Mouse (Mus musculus) cerebellum, adult (tissue): ENCODE measurements around the gene Tnik.

Experiments
- ATAC-seq: cut with Nextera tagmentation; 2 replicates; pipeline ENCODE4 v1.9.2; 2017; ENCODE audit warnings: mild to moderate bottlenecking, moderate library complexity, mixed read lengths; ENCODE audit not compliant: insufficient number of reproducible peaks, low FRiP score, low TSS enrichment

Tnik gene

DNA sequence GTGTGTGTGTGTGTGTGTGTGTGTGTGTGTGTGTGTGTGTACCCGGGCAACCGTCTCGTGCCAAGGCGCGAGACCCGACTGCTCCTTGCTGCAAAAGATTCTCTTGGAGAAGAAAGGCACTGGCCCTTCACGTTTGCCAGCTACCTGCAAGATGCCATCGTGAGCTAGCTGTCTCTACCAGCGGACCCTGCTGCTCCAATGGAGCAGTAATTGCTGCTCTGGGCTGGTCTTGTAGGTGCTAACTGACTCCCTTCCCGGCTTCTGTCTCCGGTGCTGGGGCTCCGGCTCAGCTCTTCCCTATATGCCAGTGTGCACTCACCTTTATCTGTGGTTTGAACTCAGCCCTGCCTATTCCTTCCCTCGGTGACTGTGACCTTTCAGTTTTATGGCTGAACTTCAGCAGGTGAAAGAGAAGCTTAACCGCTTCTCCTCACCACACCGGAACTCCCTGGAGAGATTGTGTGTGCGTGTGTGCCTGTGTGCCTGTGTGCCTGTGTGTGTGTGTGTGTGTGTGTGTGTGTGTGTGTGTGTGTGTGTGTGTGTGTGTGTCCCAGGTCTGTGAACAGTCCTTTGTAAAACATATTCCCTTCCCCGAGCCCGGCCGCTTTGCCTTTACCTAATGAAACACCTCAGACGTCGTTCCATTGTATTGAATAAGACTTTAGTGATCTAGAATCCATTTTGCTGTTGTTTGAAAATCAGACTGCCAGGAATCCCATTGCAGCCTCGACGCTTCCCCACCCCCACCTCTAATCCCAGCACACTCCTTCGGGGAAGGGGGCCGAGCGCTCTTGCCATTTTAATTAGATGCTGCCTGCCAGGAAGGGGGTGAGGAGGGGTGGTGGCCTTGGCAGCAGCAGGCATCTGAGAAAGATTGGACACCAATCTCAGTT is 1.2 kb downstream of the Tnik start:
- peak; percentile 26; the same call in 1 of the 2 replicates for ATAC-seq

DNA sequence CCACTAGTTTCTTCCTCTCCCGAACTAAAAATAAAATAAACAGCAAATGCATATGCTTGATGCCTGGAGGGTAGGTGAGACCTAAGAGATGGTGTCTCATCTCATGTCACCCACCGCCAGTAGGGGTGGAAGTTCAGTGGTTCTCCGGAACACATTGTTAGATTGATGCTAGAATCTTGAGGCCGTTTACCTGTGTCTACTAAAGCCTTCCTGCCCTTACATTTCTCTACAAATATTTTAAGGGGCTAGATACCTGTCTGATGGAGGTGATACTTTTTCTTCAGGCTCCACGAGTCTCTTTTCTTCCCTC is 1.8 kb downstream of the Tnik start:
- ATAC-seq: no peak

DNA sequence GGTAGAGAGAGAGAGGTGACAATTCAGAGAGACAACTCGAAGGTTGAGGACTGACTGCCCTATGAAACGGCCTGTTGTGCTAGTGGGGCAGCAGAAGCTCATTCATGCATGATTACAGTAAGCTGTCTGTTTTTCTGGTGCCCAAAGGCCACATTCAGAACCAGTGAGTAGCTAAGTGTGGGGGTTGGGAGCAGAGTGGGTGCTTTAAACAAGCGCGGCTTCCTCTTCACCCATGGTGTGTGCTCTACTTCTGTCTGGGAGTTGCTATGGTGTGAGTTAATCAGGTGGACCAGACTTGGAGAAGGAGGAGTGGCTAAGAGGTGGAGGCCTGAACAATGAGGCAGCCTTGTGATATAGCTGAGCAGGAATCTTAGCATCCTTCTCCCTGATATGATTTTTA is 2.2 kb downstream of the Tnik start:
- peak; percentile 9; the same call in 1 of the 2 replicates for ATAC-seq

DNA sequence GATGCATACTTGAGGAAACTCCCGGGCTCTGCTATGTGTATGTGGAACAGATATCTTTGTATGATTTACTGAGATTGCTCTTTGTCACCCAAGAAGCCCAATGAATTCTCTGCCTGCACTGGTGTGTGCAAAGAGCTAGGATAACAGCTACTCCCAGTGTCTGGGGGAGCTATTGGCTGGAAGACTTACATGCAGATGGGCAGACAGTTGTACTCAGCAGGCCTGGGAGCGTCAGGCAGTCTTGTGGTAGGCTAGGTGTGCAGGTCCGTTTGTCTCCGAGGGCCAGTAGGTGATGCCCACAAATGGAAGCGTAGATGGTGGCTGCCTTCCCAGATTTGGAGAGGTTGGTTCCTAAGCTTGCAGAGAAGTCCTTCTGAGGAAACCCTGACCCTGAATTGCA is 2.6 kb downstream of the Tnik start:
- peak; percentile 39; the same call in 1 of the 2 replicates for ATAC-seq

DNA sequence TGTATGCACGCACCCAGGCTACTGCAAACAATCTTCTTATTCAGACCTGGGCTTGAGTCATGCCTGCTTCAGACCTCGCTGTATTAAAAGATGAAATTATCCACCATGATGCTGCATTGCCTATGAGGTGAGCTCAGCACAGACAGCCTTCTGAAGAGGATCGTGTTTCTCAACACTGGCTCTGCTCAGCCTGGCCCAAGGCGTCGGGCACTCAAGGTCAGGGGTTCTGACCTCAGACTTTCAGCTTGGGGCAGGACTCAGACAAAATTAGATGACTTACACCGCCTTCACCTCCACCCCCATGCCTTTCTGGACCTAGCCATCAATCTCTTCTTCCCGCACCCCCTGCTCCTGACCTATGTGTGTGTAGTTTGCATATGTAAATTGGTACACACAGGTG is 4.2 kb downstream of the Tnik start:
- ATAC-seq: no peak

DNA sequence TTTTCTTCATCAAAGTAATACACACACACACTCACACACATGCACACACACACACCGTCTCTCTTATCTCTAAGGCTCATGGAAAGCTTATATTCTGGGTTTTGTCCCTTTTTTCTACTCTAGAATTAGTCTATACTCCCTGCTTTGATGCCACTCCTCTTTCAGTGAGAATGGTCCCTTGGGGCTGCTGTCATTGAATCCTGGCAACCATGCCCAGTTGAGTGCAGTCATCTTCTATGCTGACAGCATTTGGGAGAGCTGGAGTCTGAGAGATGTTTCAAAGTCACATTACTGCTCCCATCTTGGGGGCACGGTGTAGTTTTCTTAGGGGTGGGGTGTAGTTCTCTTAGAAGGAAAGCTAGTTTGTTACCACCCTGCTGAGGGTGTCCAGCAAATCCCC is 6.7 kb downstream of the Tnik start:
- no peak for ATAC-seq

GRCm38 (mm10) chr3:28271884-28272283 is 8.9 kb downstream of the Tnik start:
- ATAC-seq: no peak

DNA sequence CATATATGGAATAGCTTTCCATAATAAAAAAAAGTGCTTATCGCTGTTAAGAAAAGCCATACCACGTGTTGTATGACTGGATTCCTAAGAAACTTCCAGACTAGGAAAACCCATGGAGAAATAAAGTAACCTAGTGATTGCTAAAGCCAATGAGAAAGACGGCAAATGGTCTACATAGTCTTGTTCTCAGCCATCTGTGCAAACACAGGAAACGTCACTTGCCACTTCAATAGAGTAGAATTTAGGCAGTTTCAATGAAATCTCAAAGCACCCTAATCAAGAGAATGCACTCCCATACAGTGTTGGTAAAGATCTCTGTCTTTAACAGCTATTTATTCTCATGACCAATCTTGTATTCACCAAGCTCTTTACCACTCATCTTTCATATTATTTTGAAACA is 11.7 kb downstream of the Tnik start:
- no peak for ATAC-seq

- no peak for ATAC-seq
Observed at GRCm38 (mm10) chr3:28289693-28290092, 26.7 kb downstream of the Tnik start.

- no peak for ATAC-seq
Observed at GRCm38 (mm10) chr3:28301378-28301777, 38.4 kb downstream of the Tnik start.

GRCm38 (mm10) chr3:28303915-28304314 is 40.9 kb downstream of the Tnik start:
- ATAC-seq: no peak

DNA sequence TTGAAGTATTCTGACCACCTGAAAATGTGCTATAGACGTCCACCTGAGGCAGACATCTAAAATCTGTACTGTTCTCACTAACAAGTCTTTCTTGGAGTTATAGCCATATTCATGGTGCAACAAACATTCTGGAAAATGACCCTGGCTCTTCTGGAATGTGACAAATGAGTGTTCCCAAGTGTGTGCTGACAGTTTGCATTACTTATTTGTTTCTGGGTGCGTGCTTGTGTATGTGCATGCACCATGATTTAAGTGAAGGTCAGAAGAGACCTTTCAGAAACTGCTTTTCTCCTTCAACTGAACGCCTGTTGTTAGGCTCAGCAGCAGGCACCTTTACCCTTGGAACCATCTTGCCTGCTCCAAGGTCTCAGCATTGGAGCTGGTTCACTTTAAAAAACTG is 43.8 kb downstream of the Tnik start:
- no peak for ATAC-seq

- ATAC-seq: no peak
Observed at GRCm38 (mm10) chr3:28314438-28314837, 51.4 kb downstream of the Tnik start.

GRCm38 (mm10) chr3:28317339-28317738 is 54.3 kb downstream of the Tnik start:
- no peak for ATAC-seq

DNA sequence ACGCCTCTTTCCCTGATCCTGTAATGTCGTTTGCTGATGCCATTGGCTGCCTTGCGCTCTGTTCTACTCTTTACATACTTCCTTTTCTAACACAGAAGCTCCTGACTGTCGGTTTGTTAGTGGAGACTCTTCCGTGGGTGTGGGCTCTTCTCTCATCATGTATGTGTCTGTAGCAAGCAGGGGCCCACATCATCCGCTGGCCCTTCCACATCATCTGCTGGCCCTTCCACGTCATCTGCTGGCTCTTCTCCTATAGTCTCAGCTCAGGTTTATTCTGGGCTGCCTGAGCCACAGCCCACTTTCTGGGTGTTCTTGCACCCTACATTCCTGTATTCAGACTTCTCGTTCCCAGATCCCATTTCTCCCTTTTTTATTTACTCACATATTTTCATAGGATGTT is 58.6 kb downstream of the Tnik start:
- ATAC-seq: no peak

DNA sequence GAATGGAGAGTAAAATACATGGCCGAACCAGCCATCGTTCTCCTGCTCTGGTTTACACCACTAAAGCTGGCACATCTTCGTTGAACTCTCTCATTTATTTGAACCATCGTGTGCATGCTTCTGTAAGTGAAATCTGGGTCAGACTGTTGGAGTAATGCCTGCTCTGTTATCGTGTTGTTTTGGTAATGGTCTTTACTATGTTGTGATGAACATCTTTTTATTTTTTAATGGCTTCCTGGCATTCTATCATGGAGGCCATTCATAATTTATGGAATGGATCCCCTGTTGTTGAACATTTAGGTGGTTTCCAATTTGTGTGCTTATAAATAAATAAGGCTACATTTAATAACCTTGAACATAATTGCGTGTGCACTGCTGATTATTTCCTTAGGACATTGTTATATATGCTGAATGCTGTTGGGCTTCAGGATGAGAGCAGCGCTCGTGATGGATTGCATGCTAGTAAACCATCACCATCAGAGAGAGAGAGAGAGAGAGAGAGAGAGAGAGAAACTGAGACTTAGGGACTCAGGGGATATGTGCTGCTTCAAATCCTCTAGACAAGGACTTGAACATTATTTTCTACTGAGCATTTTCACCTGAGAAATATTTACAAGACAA is 62.7 kb downstream of the Tnik start:
- ATAC-seq: no peak

GRCm38 (mm10) chr3:28332316-28332715 is 69.3 kb downstream of the Tnik start:
- no peak for ATAC-seq

- no peak for ATAC-seq
Observed at GRCm38 (mm10) chr3:28333869-28334268, 70.9 kb downstream of the Tnik start.

DNA sequence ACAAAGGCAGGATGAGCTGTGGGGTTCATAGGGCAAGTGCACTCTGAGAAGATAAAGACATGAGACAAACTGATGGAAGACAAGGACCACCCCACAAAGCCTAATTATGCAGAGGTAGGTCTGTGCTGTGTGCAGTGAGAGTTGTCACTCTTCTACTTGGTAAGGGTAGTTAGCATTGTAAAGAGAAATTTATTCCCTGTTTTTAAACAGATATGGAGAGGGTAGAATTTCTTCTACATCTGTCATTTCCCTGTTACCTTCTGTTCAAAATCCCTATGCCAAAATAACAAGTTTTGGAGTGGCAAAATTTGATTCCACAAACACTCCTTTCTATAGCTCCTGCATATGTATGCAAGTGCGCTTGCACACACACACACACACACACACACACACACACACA is 71.5 kb downstream of the Tnik start:
- ATAC-seq: no peak

DNA sequence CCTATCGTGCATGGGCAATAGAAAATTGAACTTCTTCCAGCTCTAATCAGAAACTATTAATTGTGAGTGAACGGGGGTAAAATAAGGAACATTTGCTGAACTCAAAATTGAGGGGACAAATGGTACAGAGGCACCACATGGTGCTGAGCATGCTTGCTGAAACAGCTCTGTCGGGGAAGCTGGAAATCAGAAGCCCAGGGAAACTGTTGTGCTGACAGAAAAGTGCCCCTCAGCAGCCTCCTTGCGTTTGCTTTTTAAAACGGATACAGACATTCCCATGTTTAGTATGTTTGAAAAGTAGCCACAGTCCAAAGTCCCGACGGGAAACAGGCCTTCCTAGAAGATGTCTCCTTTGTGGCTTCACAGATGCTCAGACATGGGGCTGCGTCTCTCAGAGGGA is 77.1 kb downstream of the Tnik start:
- ATAC-seq: no peak

DNA sequence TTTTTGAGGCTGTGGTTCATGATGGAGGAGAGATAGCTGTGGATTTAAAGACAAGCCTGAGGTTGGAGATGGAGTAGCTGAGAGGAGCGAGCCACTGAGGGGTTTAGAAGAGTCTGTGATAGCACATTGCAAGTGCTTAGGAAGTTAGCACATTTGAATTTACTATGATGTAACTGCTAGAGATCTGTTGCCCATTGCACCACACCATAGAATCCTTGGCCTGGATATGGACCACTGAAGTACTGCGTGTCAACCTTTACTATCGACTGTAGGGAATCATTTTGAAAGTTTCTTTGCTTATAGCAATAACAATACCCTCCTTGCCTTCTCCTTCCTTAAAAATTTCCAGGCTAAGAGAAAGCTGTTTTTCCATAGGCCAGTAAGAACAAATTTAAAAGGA is 80.2 kb downstream of the Tnik start:
- ATAC-seq: no peak

DNA sequence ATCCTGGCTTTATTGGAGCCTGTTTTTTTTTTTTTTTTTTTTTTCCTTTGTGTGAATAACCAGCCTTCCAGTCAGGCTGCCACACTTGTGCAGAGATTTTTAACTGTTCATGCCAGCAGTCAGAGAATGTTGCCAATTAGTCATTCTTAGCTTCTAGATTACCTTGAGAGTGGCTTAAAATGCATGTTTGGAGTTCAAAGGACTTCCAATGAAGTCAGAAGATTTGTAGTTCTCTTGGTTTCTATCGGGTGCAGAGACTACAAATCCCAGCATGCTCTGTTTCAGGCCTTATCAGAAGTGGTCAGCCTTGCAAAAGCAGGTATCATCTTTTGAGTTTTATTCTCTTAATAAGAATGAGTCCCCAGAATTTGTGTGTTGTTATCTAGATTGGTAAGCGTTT is 80.6 kb downstream of the Tnik start:
- ATAC-seq: no peak
